Mouse (Mus musculus): ENCODE measurements around the gene Lrrc49.
A peak's percentile ranks its signal among the peaks of the same experiment; 100 is the strongest.

GRCm38 (mm10) chr9:60521806-60522264 lies 166.1 kb downstream of the Lrrc49 start, which contains the start of gene Thsd4:
- no peak for TF ChIP-seq EP300 (IDR thresholded peaks at IDR 0.05; ENCODE audit: low read depth)
- TF ChIP-seq CTCF (IDR thresholded peaks at IDR 0.05; ENCODE audit: low read depth) = peak; percentile 66
